Mouse (Mus musculus) G1E (cell line): Measurements from ENCODE around the gene Rgs10. TPM values are rescaled to one million over a fixed set of nuclear protein-coding genes. Genes with fewer than 3 reads are reported as not detected.
A peak's percentile ranks its signal among the peaks of the same experiment; 100 is the strongest.

Experiments
- ATAC-seq: 2 replicates; pipeline ENCODE4 v1.8.0; 2016; ENCODE audit warnings: mild to moderate bottlenecking; ENCODE audit not compliant: insufficient number of reproducible peaks, poor library complexity, low FRiP score, severe bottlenecking; ENCODE audit errors: extremely low read depth
- DNase-seq: peaks from one replicate; pipeline ENCODE4 v3.0.0; 2012; ENCODE audit warnings: low spot score
- H3K27me3 ChIP-seq: 2 replicates; pipeline ENCODE4 v1.6.1; 2012; ENCODE audit warnings: mild to moderate bottlenecking, low read length, inconsistent platforms; ENCODE audit not compliant: insufficient read depth
- H3K36me3 ChIP-seq: replicated peaks from 2 replicates; pipeline ENCODE3; 2012; ENCODE audit warnings: mild to moderate bottlenecking, inconsistent platforms
- H3K4me1 ChIP-seq: 2 replicates; pipeline ENCODE4 v1.6.1; 2012; ENCODE audit warnings: low read depth, low read length, inconsistent platforms, mixed read lengths; ENCODE audit not compliant: insufficient read depth
- H3K4me3 ChIP-seq: 2 replicates; pipeline ENCODE4 v1.5.1; 2012; ENCODE audit warnings: low read depth, mild to moderate bottlenecking, inconsistent platforms, low read length, moderate library complexity, mixed read lengths
- H3K9me3 ChIP-seq: replicated peaks from 2 replicates; pipeline ENCODE4 v1.6.1; 2012; ENCODE audit warnings: inconsistent platforms
- CTCF ChIP-seq: IDR thresholded peaks from 2 replicates; pipeline ENCODE4 v1.5.1; 2012; ENCODE audit warnings: low read depth, low read length, inconsistent platforms, mixed read lengths
- GATA1 ChIP-seq: IDR thresholded peaks from 2 replicates; pipeline ENCODE4 v1.6.1; 2012; ENCODE audit warnings: borderline replicate concordance, low read length, inconsistent platforms, mixed read lengths
- GATA2 ChIP-seq: IDR thresholded peaks from 2 replicates; pipeline ENCODE4 v1.6.1; 2012; ENCODE audit warnings: low read depth, low read length, inconsistent platforms, borderline replicate concordance
- POLR2AphosphoS5 ChIP-seq: IDR thresholded peaks from 2 replicates; pipeline ENCODE4 v1.6.1; 2012; ENCODE audit warnings: low read depth, low read length, inconsistent platforms; ENCODE audit not compliant: insufficient replicate concordance
- TAL1 ChIP-seq: conservative IDR thresholded peaks from 2 replicates; pipeline ENCODE4 v1.6.1; 2012; ENCODE audit warnings: low read depth, low read length, inconsistent platforms, mixed read lengths
- polyA plus RNA-seq: library from polyadenylated mRNA; stranded (reverse); fragments of >175 nt; gene quantifications from 2 replicates; pipeline ENCODE4 v1.2.3, GENCODE M21; 2012
- total RNA-seq, 2 experiments: library from RNA; stranded (forward) in 1 of 2; stranded (reverse) in 1 of 2; fragments of 200-1000 nt in 1 of 2; fragments of >200 nt in 1 of 2; fragmentation: Nextera tagmentation in 1 of 2; gene quantifications; 2 replicates each; pipeline ENCODE4 v1.2.3; 2014 to 2017

Rgs10 gene
- total RNA-seq (2014; fragmentation: Nextera tagmentation) (156 and 172 TPM in 2 replicates), total RNA-seq (2017) (121 and 126 TPM in 2 replicates), polyA plus RNA-seq (133 and 183 TPM in 2 replicates)

GRCm38 (mm10) chr7:128417930-128418779 is at the start of gene Rgs10:
Rgs10 (minus strand) TSS chr7:128418758.
- peaks cover 22% of the 10 kb centered on the region for H3K36me3 ChIP-seq
- H3K9me3 ChIP-seq: no peaks in the 10 kb centered on the region
- peak within 1 kb of the TSS; percentile 85 for H3K4me3 ChIP-seq
- no peaks in the 10 kb centered on the region; the same call in 1 of the 2 replicates for H3K27me3 ChIP-seq
- no peak for TF ChIP-seq GATA1
- TF ChIP-seq CTCF: no peak
- DNase-seq: peak; percentile 68
- ATAC-seq: no peak
- peaks cover 76% of the 10 kb centered on the region for H3K4me1 ChIP-seq

- Histone ChIP-seq H3K4me1 (peaks cover 39% of the 10 kb centered on the region), H3K36me3 (peaks cover 11% of the 10 kb centered on the region), H3K4me3 (peak overlapping the region; percentile 93), H3K9me3 (no peaks in the 10 kb centered on the region), H3K27me3 (no peaks in the 10 kb centered on the region)
- ATAC-seq: no peak
- TF ChIP-seq TAL1: no peak
- no peak for TF ChIP-seq GATA1
- no peak for TF ChIP-seq CTCF
- TF ChIP-seq POLR2AphosphoS5: no peak
- no peak for TF ChIP-seq GATA2
- DNase-seq: peak; percentile 31
These were observed 43.8 kb upstream of the Rgs10 start for GRCm38 (mm10) chr7:128462406-128462805.

- H3K4me3 ChIP-seq: peak within 1 kb of the TSS; percentile 93
- H3K4me1 ChIP-seq: peaks cover 40% of the 10 kb centered on the region
- peak; percentile 90 for ATAC-seq
- TF ChIP-seq CTCF (no peak), GATA1 (no peak), TAL1 (no peak), GATA2 (no peak), POLR2AphosphoS5 (no peak)
- no peaks in the 10 kb centered on the region for H3K9me3 ChIP-seq
- no peaks in the 10 kb centered on the region for H3K27me3 ChIP-seq
- peaks cover 11% of the 10 kb centered on the region for H3K36me3 ChIP-seq
- peak; percentile 83 for DNase-seq
These were observed 43.0 kb upstream of the Rgs10 start, which contains the start of gene Tial1 for GRCm38 (mm10) chr7:128461285-128462215. Tial1 (minus strand) TSS chr7:128461717.

GRCm38 (mm10) chr7:128460865-128461228 is 42.3 kb upstream of the Rgs10 start:
- peak; percentile 33 for DNase-seq
- no peaks in the 10 kb centered on the region for H3K9me3 ChIP-seq
- peaks cover 15% of the 10 kb centered on the region for H3K36me3 ChIP-seq
- ATAC-seq: no peak
- H3K4me1 ChIP-seq: peaks cover 43% of the 10 kb centered on the region
- H3K4me3 ChIP-seq: peak overlapping the region; percentile 93
- H3K27me3 ChIP-seq: no peaks in the 10 kb centered on the region
- no peak for TF ChIP-seq POLR2AphosphoS5
- no peak for TF ChIP-seq GATA2
- TF ChIP-seq CTCF: no peak
- no peak for TF ChIP-seq TAL1
- no peak for TF ChIP-seq GATA1

GRCm38 (mm10) chr7:128460131-128460864 is 41.7 kb upstream of the Rgs10 start:
- H3K4me3 ChIP-seq: peak overlapping the region; percentile 93
- peaks cover 16% of the 10 kb centered on the region for H3K36me3 ChIP-seq
- ATAC-seq (no peak), DNase-seq (peak; percentile 32)
- no peak for TF ChIP-seq TAL1
- no peak for TF ChIP-seq CTCF
- TF ChIP-seq GATA2: no peak
- TF ChIP-seq GATA1: no peak
- no peak for TF ChIP-seq POLR2AphosphoS5
- H3K4me1 ChIP-seq: peaks cover 44% of the 10 kb centered on the region
- no peaks in the 10 kb centered on the region for H3K27me3 ChIP-seq
- no peaks in the 10 kb centered on the region for H3K9me3 ChIP-seq
